Mouse (Mus musculus) midbrain, embryonic 15.5 days (tissue): ENCODE measurements at regions not wholly inside any gene's neighbourhood (a gene's known extent, or its start where the extent isn't known, plus 50 kb on each side); places are given as distances from the start of the nearest gene placed in this dataset.
"Not testable (repeated sequence)": the region's sequence is repeated elsewhere in the genome, so short reads cannot be mapped to it uniquely, and the experiment has no call there.

ENCODE experiments used
- ATAC-seq: fragments of 200-750 bp; cut with Nextera tagmentation; replicated peaks from 2 replicates; pipeline ENCODE4 v1.8.0; 2017; ENCODE audit warnings: moderate TSS enrichment
- H3K27ac ChIP-seq: fragments of 300-500 bp; sonication (generic); 2 replicates; pipeline ENCODE4 v1.5.1; 2015; ENCODE audit warnings: mild to moderate bottlenecking, inconsistent platforms
- H3K27me3 ChIP-seq: fragments of 300-500 bp; sonication (generic); replicated peaks from 2 replicates; pipeline ENCODE4 v1.6.1; 2015; ENCODE audit warnings: inconsistent platforms
- H3K36me3 ChIP-seq: fragments of 300-500 bp; sonication (generic); replicated peaks from 2 replicates; pipeline ENCODE4 v1.6.1; 2015; ENCODE audit warnings: inconsistent platforms
- H3K4me1 ChIP-seq: fragments of 300-500 bp; sonication (generic); 2 replicates; pipeline ENCODE4 v1.6.1; 2015; ENCODE audit warnings: inconsistent platforms
- H3K4me2 ChIP-seq: fragments of 300-500 bp; sonication (generic); 2 replicates; pipeline ENCODE4 v1.6.1; 2015; ENCODE audit warnings: inconsistent platforms, mild to moderate bottlenecking, moderate library complexity
- H3K4me3 ChIP-seq: fragments of 300-500 bp; sonication (generic); 2 replicates; pipeline ENCODE4 v1.5.1; 2015; ENCODE audit warnings: mild to moderate bottlenecking, inconsistent platforms
- H3K9ac ChIP-seq: fragments of 300-500 bp; sonication (generic); 2 replicates; pipeline ENCODE4 v1.6.1; 2015; ENCODE audit warnings: mild to moderate bottlenecking, inconsistent platforms
- H3K9me3 ChIP-seq: fragments of 300-500 bp; sonication (generic); 2 replicates; pipeline ENCODE4 v1.6.1; 2016; ENCODE audit warnings: inconsistent platforms
- WGBS: fragments of 180-500 bp; shearing (Covaris S2); methylation state at CpG from one replicate; pipeline ENCODE4 v1.1.7; 2015; ENCODE audit warnings: mixed read lengths; 5-methylcytosine and 5-hydroxymethylcytosine counted together

GRCm38 (mm10) chr4:94365375-94365774 lies 191.0 kb upstream of the Gm10306 start:
- Histone ChIP-seq H3K4me2 (no peak overlapping the region), H3K4me3 (no peak overlapping the region), H3K36me3 (no peaks in the 10 kb centered on the region), H3K9me3 (no peaks in the 10 kb centered on the region), H3K27me3 (no peaks in the 10 kb centered on the region), H3K9ac (no peak overlapping the region), H3K27ac (no peak overlapping the region), H3K4me1 (peaks cover 11% of the 10 kb centered on the region; the same call in 1 of the 2 replicates)
- no peak for ATAC-seq
- WGBS: 69% methylated on average over 4 of the region's 4 CpGs

DNA sequence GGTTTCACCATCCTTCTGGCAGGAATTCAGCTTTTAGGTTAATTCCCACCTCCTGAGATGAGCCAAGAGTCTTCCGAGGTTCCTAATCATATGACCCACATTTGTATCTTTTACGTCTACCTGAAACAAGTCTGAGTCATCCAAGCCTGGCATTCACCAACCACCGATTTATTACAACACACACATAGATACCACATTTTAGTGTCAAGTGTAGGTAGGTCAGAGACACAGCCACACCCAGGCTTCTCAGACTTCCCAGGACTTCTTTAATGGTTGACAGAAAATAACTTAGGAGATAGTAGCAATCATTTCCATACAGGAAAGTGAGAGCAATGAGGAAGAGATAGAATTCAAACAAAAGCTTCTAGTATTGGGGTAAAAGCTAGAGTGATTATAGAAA lies 189.2 kb upstream of the Gm10306 start:
- Histone ChIP-seq H3K4me3 (no peak overlapping the region), H3K4me2 (no peak overlapping the region), H3K4me1 (no peaks in the 10 kb centered on the region), H3K36me3 (no peaks in the 10 kb centered on the region), H3K9me3 (no peaks in the 10 kb centered on the region), H3K27me3 (no peaks in the 10 kb centered on the region), H3K9ac (no peak overlapping the region), H3K27ac (no peak overlapping the region)
- ATAC-seq: no peak
- WGBS: 94% methylated on average over 3 of the region's 3 CpGs

DNA sequence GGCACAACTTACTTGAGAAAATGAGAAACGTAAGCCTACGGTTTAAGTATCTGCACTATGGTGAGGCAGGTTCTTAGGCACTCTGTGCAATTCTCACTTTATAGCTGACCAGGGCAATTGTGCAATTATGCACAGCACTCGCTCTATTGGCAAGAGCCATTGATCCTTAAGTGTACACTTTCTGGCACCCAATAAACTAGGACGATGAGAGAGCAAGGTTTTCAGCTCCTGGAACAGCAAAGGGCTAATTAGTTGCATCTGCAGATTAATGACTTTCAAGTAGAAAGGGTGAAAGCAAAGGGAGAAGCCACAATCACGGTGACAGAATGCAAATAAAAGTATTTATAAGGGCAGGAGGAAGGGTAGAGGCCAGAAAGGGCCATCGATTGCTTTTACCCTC lies 185.4 kb upstream of the Gm10306 start:
- no peak overlapping the region for H3K9ac ChIP-seq
- no peak overlapping the region for H3K27ac ChIP-seq
- ATAC-seq: no peak
- no peaks in the 10 kb centered on the region for H3K9me3 ChIP-seq
- H3K27me3 ChIP-seq: no peaks in the 10 kb centered on the region
- no peaks in the 10 kb centered on the region for H3K4me1 ChIP-seq
- no peak overlapping the region for H3K4me2 ChIP-seq
- WGBS: 70% methylated on average over 6 of the region's 6 CpGs
- no peak overlapping the region for H3K4me3 ChIP-seq
- no peaks in the 10 kb centered on the region for H3K36me3 ChIP-seq

- no peaks in the 10 kb centered on the region for H3K4me1 ChIP-seq
- H3K4me2 ChIP-seq: no peak overlapping the region
- no peaks in the 10 kb centered on the region for H3K27me3 ChIP-seq
- H3K4me3 ChIP-seq: no peak overlapping the region
- WGBS: 96% methylated on average over 1 of the region's 1 CpGs
- ATAC-seq: no peak
- H3K9me3 ChIP-seq: no peaks in the 10 kb centered on the region
- H3K9ac ChIP-seq: no peak overlapping the region
- no peaks in the 10 kb centered on the region for H3K36me3 ChIP-seq
- no peak overlapping the region for H3K27ac ChIP-seq
Measured at GRCm38 (mm10) chr4:94376256-94376655, 180.1 kb upstream of the Gm10306 start.

DNA sequence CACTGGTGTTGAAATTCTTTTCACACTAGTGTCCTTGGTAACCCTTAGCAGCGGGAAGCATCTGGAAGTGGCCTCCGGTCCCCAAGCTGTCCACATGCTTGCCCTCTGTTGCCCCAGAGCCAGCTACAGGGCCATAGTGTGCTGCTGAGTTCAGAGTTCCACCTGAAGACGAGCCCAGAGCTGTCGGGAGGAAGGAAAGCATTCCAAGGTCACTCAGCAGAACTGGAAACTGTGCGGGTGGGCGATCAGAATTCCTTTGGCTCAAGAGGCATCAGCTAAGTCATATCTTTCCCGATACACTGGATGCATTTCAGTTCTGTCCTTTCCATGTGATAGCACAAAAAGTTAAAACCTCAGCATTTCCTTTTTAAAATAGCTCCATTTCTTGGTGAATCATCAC lies 170.6 kb upstream of the Gm10306 start:
- no peaks in the 10 kb centered on the region for H3K9me3 ChIP-seq
- H3K27ac ChIP-seq: no peak overlapping the region
- no peak overlapping the region for H3K9ac ChIP-seq
- H3K4me1 ChIP-seq: no peaks in the 10 kb centered on the region
- H3K4me3 ChIP-seq: no peak overlapping the region
- no peak overlapping the region for H3K4me2 ChIP-seq
- H3K36me3 ChIP-seq: no peaks in the 10 kb centered on the region
- H3K27me3 ChIP-seq: no peaks in the 10 kb centered on the region; the same call in 1 of the 2 replicates
- ATAC-seq: no peak
- WGBS: 54% methylated on average over 7 of the region's 7 CpGs

GRCm38 (mm10) chr4:94388317-94388716 lies 168.0 kb upstream of the Gm10306 start:
- H3K4me3 ChIP-seq: no peak overlapping the region
- 59% methylated on average over 2 of the region's 2 CpGs for WGBS
- H3K9ac ChIP-seq: no peak overlapping the region
- H3K27ac ChIP-seq: no peak overlapping the region
- no peaks in the 10 kb centered on the region for H3K36me3 ChIP-seq
- no peak for ATAC-seq
- H3K4me1 ChIP-seq: no peaks in the 10 kb centered on the region
- no peaks in the 10 kb centered on the region for H3K27me3 ChIP-seq
- no peak overlapping the region for H3K4me2 ChIP-seq
- H3K9me3 ChIP-seq: no peaks in the 10 kb centered on the region

DNA sequence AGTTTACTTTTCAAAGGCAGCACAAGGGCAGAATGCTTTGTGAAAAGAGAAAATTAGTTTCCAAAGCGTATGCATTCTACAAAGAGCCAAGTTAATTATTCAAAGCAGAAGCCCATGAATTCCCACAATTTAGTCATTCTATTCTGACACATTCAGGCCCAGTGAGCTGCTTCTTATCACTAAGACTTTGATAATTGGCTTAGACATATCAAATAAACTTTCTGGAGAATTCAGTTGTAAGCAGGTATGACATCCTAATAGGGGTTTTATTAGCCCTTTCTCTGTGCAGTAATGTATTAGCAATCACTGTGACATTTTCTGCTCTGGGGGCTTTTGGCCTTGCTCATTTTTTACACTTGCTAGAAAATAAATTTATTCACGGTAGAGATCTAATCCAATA lies 161.9 kb upstream of the Gm10306 start:
- ATAC-seq: peak; percentile 60
- H3K27ac ChIP-seq: no peak overlapping the region

DNA sequence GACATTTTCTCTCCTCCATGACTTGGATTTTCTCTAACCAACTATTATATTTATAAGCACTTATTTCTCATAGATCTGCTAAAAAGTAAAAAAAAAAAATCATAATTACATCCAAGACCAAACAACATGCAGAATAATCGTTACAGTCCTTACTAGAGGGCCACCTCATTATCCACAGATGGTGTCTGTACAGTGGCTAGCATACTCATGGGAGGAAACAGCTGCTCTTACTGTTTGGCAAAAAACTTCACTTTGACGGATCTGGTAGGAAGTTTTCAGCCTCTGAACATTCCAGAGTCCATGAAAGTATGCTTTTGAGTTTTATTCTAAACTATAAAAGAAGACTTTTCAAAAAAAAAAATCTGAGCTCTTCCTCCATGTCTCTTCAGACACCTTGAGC lies 159.1 kb upstream of the Gm10306 start:
- H3K9ac ChIP-seq: no peak overlapping the region
- no peaks in the 10 kb centered on the region; the same call in 1 of the 2 replicates for H3K4me1 ChIP-seq
- ATAC-seq: no peak
- no peak overlapping the region for H3K4me2 ChIP-seq
- no peaks in the 10 kb centered on the region for H3K36me3 ChIP-seq
- 73% methylated on average over 2 of the region's 2 CpGs for WGBS
- no peaks in the 10 kb centered on the region for H3K27me3 ChIP-seq
- H3K4me3 ChIP-seq: no peak overlapping the region
- no peak overlapping the region for H3K27ac ChIP-seq
- H3K9me3 ChIP-seq: no peaks in the 10 kb centered on the region

More for the DNA sequence above, 161.9 kb upstream of the Gm10306 start:
- Histone ChIP-seq H3K9ac (no peak overlapping the region), H3K9me3 (no peaks in the 10 kb centered on the region), H3K36me3 (no peaks in the 10 kb centered on the region), H3K4me2 (no peak overlapping the region), H3K27me3 (no peaks in the 10 kb centered on the region), H3K4me1 (no peaks in the 10 kb centered on the region; the same call in 1 of the 2 replicates), H3K4me3 (no peak overlapping the region)
- 37% methylated on average over 2 of the region's 2 CpGs for WGBS

GRCm38 (mm10) chr4:94406922-94407321 lies 149.4 kb upstream of the Gm10306 start:
- ATAC-seq: no peak
- Histone ChIP-seq H3K9ac (no peak overlapping the region), H3K4me1 (no peaks in the 10 kb centered on the region), H3K4me3 (no peak overlapping the region), H3K27ac (no peak overlapping the region), H3K36me3 (no peaks in the 10 kb centered on the region), H3K27me3 (no peaks in the 10 kb centered on the region), H3K9me3 (no peaks in the 10 kb centered on the region), H3K4me2 (no peak overlapping the region)
- WGBS: 23% methylated on average over 1 of the region's 1 CpGs

DNA sequence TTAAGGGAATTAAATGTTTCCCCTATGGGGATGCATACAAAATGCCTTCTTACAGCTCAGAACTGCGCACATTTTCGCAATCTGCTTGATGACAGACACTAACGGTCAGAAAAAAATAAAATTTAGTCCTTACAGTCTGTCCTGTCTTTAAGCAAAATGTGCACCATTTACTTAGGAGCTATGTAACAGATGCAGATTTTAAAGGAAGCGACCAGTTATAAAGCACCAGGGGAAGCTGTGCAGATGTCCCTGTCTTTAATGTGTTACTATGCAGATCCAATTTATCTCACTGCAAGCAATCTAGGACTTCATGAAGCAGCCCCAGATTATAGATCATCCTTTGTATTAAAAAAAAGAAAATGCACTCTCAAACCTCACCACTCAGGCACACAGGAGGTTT lies 148.8 kb upstream of the Gm10306 start:
- H3K4me1 ChIP-seq: no peaks in the 10 kb centered on the region
- no peak overlapping the region for H3K4me3 ChIP-seq

DNA sequence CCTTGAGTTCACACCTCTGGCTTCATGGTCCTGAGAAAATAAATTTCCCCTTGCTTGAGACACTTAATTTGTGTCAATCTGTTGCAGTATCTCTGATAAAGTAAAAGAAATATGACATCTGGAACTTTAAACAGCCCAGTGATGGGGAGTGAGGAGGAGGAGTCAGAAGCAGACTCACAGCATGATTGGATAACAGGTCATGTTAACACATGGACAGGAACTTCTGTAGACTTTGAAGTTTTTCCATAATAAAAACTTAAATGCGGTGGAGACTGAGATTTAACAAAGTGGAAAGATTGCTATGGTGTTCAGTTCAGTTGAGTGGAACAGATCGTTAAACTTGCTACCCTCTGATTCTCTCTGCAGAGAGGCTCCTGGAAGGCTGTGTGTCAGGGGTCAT lies 143.7 kb upstream of the Gm10306 start:
- 69% methylated on average over 2 of the region's 2 CpGs for WGBS
- H3K4me3 ChIP-seq: no peak overlapping the region
- H3K36me3 ChIP-seq: no peaks in the 10 kb centered on the region
- no peaks in the 10 kb centered on the region for H3K9me3 ChIP-seq
- no peaks in the 10 kb centered on the region for H3K27me3 ChIP-seq
- no peak overlapping the region for H3K27ac ChIP-seq
- no peak overlapping the region for H3K9ac ChIP-seq
- H3K4me1 ChIP-seq: no peaks in the 10 kb centered on the region
- ATAC-seq: no peak
- H3K4me2 ChIP-seq: no peak overlapping the region

More for the DNA sequence above, 148.8 kb upstream of the Gm10306 start:
- WGBS: 72% methylated on average over 4 of the region's 4 CpGs
- ATAC-seq: no peak
- no peak overlapping the region for H3K27ac ChIP-seq
- H3K9me3 ChIP-seq: no peaks in the 10 kb centered on the region
- H3K27me3 ChIP-seq: no peaks in the 10 kb centered on the region
- H3K4me2 ChIP-seq: no peak overlapping the region
- no peaks in the 10 kb centered on the region for H3K36me3 ChIP-seq
- H3K9ac ChIP-seq: no peak overlapping the region

GRCm38 (mm10) chr4:94425525-94425924 lies 130.8 kb upstream of the Gm10306 start:
- ATAC-seq, H3K36me3 ChIP-seq, H3K4me2 ChIP-seq, H3K4me1 ChIP-seq, H3K27me3 ChIP-seq, H3K9ac ChIP-seq, H3K9me3 ChIP-seq, H3K4me3 ChIP-seq, H3K27ac ChIP-seq: not testable (repeated sequence)
- WGBS: 92% methylated on average over 10 of the region's 10 CpGs

GRCm38 (mm10) chr4:94427581-94427980 lies 128.8 kb upstream of the Gm10306 start:
- Histone ChIP-seq H3K9me3 (peaks cover 6% of the 10 kb centered on the region; the same call in 1 of the 2 replicates), H3K4me2 (no peak overlapping the region), H3K4me1 (no peaks in the 10 kb centered on the region), H3K4me3 (no peak overlapping the region), H3K9ac (no peak overlapping the region), H3K27me3 (no peaks in the 10 kb centered on the region), H3K27ac (no peak overlapping the region), H3K36me3 (no peaks in the 10 kb centered on the region)
- 95% methylated on average over 5 of the region's 5 CpGs for whole genome bisulfite sequencing
- no peak for ATAC-seq
